9 mouse cellular contexts compared by ENCODE assay signal in the genomic region with DNA sequence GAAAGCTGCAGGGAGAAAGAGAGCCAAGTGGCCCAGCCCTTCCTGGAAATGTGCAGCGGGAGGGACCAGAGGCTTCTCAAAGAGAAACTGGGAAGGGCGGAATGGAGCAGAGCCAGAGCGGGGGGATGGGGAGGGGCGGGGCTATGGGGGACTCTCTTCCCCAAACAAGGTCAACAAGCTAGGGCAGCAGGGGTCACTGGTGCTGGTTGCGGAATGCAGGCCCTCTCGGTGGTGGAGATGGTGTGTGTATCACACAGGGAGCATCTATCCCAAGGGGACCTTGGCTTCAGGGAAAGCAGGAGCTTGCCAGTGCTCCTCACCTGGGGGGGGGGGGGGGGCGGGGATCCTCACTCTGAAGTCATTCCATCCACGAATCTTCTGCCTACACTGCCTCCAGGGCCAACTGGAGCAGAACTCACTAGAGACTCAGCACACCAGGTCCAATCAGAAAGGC. TPM values are rescaled to one million over a fixed set of nuclear protein-coding genes. Genes with fewer than 3 reads are reported as not detected.
DNase-seq lines count a peak whose midpoint lies in the region; ATAC-seq and TF ChIP-seq lines count a peak whose summit lies in the region.
"Had no signal": no experiment of that assay in that cellular context is flagged by ENCODE, and none has a peak within 500 bp of the region (broad histone marks: within the 10 kb centered on the region; RNA-seq: fewer than 3 reads in every experiment).

No protein-coding gene starts in this region.

- intact Hi-C loops in heart, adult 2 months (cut with DNase I), result no loop called here

- H3K4me2 ChIP-seq in midbrain, embryonic 15.5 days, result no peak overlapping the region
- H3K4me2 ChIP-seq: embryonic facial prominence, embryonic 12.5 days had no signal

- H3K27me3 ChIP-seq in midbrain, embryonic 10.5 days (ENCODE audit: low read depth, poor library complexity, severe bottlenecking), result peaks cover 14% of the 10 kb centered on the region; the same call in 1 of the 2 replicates
- H3K27me3 ChIP-seq in midbrain, embryonic 15.5 days (replicated peaks), result no peaks in the 10 kb centered on the region
- no peaks in the 10 kb centered on the region for H3K27me3 ChIP-seq in heart, adult 2 months (ENCODE audit: control insufficient read depth, insufficient read depth, low read length)
- H3K27me3 ChIP-seq: embryonic facial prominence, embryonic 12.5 days had no signal

- no peak overlapping the region for H3K4me3 ChIP-seq in midbrain, embryonic 10.5 days
- H3K4me3 ChIP-seq in midbrain, embryonic 15.5 days, result no peak overlapping the region
- no peak overlapping the region for H3K4me3 ChIP-seq in heart, adult 2 months
- H3K4me3 ChIP-seq: embryonic facial prominence, embryonic 12.5 days had no signal

- H3K4me1 ChIP-seq in midbrain, embryonic 10.5 days, result peaks cover 68% of the 10 kb centered on the region
- H3K4me1 ChIP-seq in midbrain, embryonic 15.5 days, result peaks cover 17% of the 10 kb centered on the region
- peaks cover 27% of the 10 kb centered on the region for H3K4me1 ChIP-seq in heart, adult 2 months (ENCODE audit: control insufficient read depth, insufficient read depth, low read length)

- 0 out of 2 replicates have a peak, but pooled peaks have one; percentile 10 for TF ChIP-seq EP300 in heart, adult 2 months (IDR thresholded peaks at IDR 0.05; ENCODE audit: insufficient read depth, low read depth, low read length)

- TF ChIP-seq POLR2A in heart, adult 2 months (IDR thresholded peaks at IDR 0.05; ENCODE audit: insufficient read depth, low read depth, low read length), result no peak

- H3K27ac ChIP-seq in midbrain, embryonic 10.5 days (replicated peaks), result no peak overlapping the region; the same call in 1 of the 2 replicates
- H3K27ac ChIP-seq in midbrain, embryonic 15.5 days, result no peak overlapping the region
- peak overlapping the region; percentile 72 for H3K27ac ChIP-seq in heart, adult 2 months
- H3K27ac ChIP-seq: embryonic facial prominence, embryonic 12.5 days had no signal

- H3K36me3 ChIP-seq in midbrain, embryonic 10.5 days, result peaks cover 25% of the 10 kb centered on the region
- no peaks in the 10 kb centered on the region for H3K36me3 ChIP-seq in midbrain, embryonic 15.5 days (replicated peaks)
- no peaks in the 10 kb centered on the region; the same call in 1 of the 2 replicates for H3K36me3 ChIP-seq in heart, adult 2 months (ENCODE audit: control insufficient read depth, insufficient read depth, low read length)

- H3K9ac ChIP-seq in midbrain, embryonic 15.5 days, result no peak overlapping the region
- H3K9ac ChIP-seq in heart, adult 2 months (ENCODE audit: low read depth, low read length), result no peak overlapping the region
- H3K9ac ChIP-seq: embryonic facial prominence, embryonic 12.5 days had no signal

- no peak for TF ChIP-seq CTCF in heart, adult 2 months (IDR thresholded peaks at IDR 0.05)

- peaks cover 2% of the 10 kb centered on the region for H3K79me2 ChIP-seq in heart, adult 2 months (replicated peaks; ENCODE audit: control insufficient read depth, insufficient read depth, low read length)

- peak; percentile 56 for DNase-seq in midbrain, embryonic 10.5 days (ENCODE audit: low spot score)
- peak; percentile 67 to 75 for DNase-seq in heart, adult 2 months
- peak; percentile 68 to 78 for DNase-seq in kidney, postnatal 36 days
- peak; percentile 49 for DNase-seq in retina, embryonic 14.5 days (ENCODE audit: low spot score)
- DNase-seq in right cerebral cortex, postnatal 25 days, result no peak
- no peak for DNase-seq in thymus, postnatal 25 days

- no peaks in the 10 kb centered on the region for H3K9me3 ChIP-seq in midbrain, embryonic 10.5 days (replicated peaks)
- no peaks in the 10 kb centered on the region for H3K9me3 ChIP-seq in midbrain, embryonic 15.5 days
- H3K9me3 ChIP-seq: embryonic facial prominence, embryonic 12.5 days had no signal

- ATAC-seq in midbrain, embryonic 15.5 days (replicated peaks), result no peak
- no peak for ATAC-seq in activated CD4-positive, CD25-positive, alpha-beta regulatory T cell, adult 4 months

- 3% methylated on average over 7 of the region's 8 CpGs for WGBS in midbrain, embryonic 10.5 days
- 14% methylated on average over 8 of the region's 8 CpGs for WGBS in midbrain, embryonic 15.5 days
- WGBS in heart, adult 2 months, result 16% methylated on average over 8 of the region's 8 CpGs

RNA-seq across cellular contexts. Expression of gene Agtrap, which starts 3.5 kb away (rescaled TPM):
- 16.4 and 17.4 TPM in 2 replicates for polyA plus RNA-seq in midbrain, embryonic 10.5 days (2016; fragmentation: Nextera tagmentation; extraction: Ambion mirVana)
- 5.5 and 6.4 TPM in 2 replicates for polyA plus RNA-seq in midbrain, embryonic 15.5 days (2015; fragmentation: Nextera tagmentation; extraction: Ambion mirVana)
- 10 to 100 TPM; 38.3 to 47.1 TPM for total RNA-seq in heart, adult 2 months (2021)
- 26.8 and 40.2 TPM in 2 replicates for polyA plus RNA-seq in heart, adult 2 months (2012; rRNA removed)
- 10 to 100 TPM; 16.7 to 17.4 TPM for polyA plus RNA-seq in activated CD4-positive, CD25-positive, alpha-beta regulatory T cell, adult 4 months (2017; shearing (Covaris generic))

RNA-seq across cellular contexts. Expression of gene Mthfr, which starts 45.4 kb away (rescaled TPM):
- 25.4 and 33.3 TPM in 2 replicates for polyA plus RNA-seq in midbrain, embryonic 10.5 days (2016; fragmentation: Nextera tagmentation; extraction: Ambion mirVana)
- polyA plus RNA-seq in midbrain, embryonic 15.5 days (2015; fragmentation: Nextera tagmentation; extraction: Ambion mirVana), result 23.2 and 24.8 TPM in 2 replicates
- total RNA-seq in heart, adult 2 months (2021), result 10 to 100 TPM in 1 of 2 experiments, 1 to 10 TPM in 1; 8.2 to 11.0 TPM
- 15.7 and 17.3 TPM in 2 replicates for polyA plus RNA-seq in heart, adult 2 months (2012; rRNA removed)
- 10 to 100 TPM in 1 of 2 experiments, 1 to 10 TPM in 1; 6.0 to 12.9 TPM for polyA plus RNA-seq in activated CD4-positive, CD25-positive, alpha-beta regulatory T cell, adult 4 months (2017; shearing (Covaris generic))

RNA-seq across cellular contexts. Expression of gene Clcn6, which starts 45.7 kb away (rescaled TPM):
- polyA plus RNA-seq in midbrain, embryonic 10.5 days (2016; fragmentation: Nextera tagmentation; extraction: Ambion mirVana), result 15.6 and 20.4 TPM in 2 replicates
- polyA plus RNA-seq in midbrain, embryonic 15.5 days (2015; fragmentation: Nextera tagmentation; extraction: Ambion mirVana), result 36.2 and 38.0 TPM in 2 replicates
- total RNA-seq in heart, adult 2 months (2021), result 1 to 10 TPM; 7.5 to 8.1 TPM
- 8.9 and 9.0 TPM in 2 replicates for polyA plus RNA-seq in heart, adult 2 months (2012; rRNA removed)
- polyA plus RNA-seq in activated CD4-positive, CD25-positive, alpha-beta regulatory T cell, adult 4 months (2017; shearing (Covaris generic)), result 1 to 10 TPM; 2.4 to 3.3 TPM

RNA-seq across cellular contexts. Expression of gene Mad2l2, which starts 45.9 kb away (rescaled TPM):
- polyA plus RNA-seq in midbrain, embryonic 10.5 days (2016; fragmentation: Nextera tagmentation; extraction: Ambion mirVana), result 72.6 and 85.2 TPM in 2 replicates
- polyA plus RNA-seq in midbrain, embryonic 15.5 days (2015; fragmentation: Nextera tagmentation; extraction: Ambion mirVana), result 99.2 and 112 TPM in 2 replicates
- 10 to 100 TPM; 11.0 to 13.8 TPM for total RNA-seq in heart, adult 2 months (2021)
- 21.9 and 23.6 TPM in 2 replicates for polyA plus RNA-seq in heart, adult 2 months (2012; rRNA removed)
- 10 to 100 TPM; 39.2 to 48.2 TPM for polyA plus RNA-seq in activated CD4-positive, CD25-positive, alpha-beta regulatory T cell, adult 4 months (2017; shearing (Covaris generic))

RNA-seq across cellular contexts. Expression of gene Draxin, which starts 46.2 kb away (rescaled TPM):
- polyA plus RNA-seq in midbrain, embryonic 10.5 days (2016; fragmentation: Nextera tagmentation; extraction: Ambion mirVana), result 5.3 and 7.5 TPM in 2 replicates
- polyA plus RNA-seq in midbrain, embryonic 15.5 days (2015; fragmentation: Nextera tagmentation; extraction: Ambion mirVana), result 15.1 and 15.7 TPM in 2 replicates
- total RNA-seq in heart, adult 2 months (2021), result under 1 TPM in 1 of 2 experiments, not detected in 1; 0.41 TPM
- 0.29 and 0.32 TPM in 2 replicates for polyA plus RNA-seq in heart, adult 2 months (2012; rRNA removed)
- polyA plus RNA-seq in activated CD4-positive, CD25-positive, alpha-beta regulatory T cell, adult 4 months (2017; shearing (Covaris generic)), result under 1 TPM in 1 of 2 experiments, not detected in 1; 0.11 TPM

Comparison
In these comparisons a context has a peak if more than half of its experiments do, and no peak if none do; other contexts are left out.
1. DNase-seq: peak in midbrain, embryonic 10.5 days (single experiment), heart, adult 2 months (2 of 2), kidney, postnatal 36 days (2 of 2) and retina, embryonic 14.5 days (single experiment); none in right cerebral cortex, postnatal 25 days (single experiment) and thymus, postnatal 25 days (single experiment).